Mouse (Mus musculus) midbrain, embryonic 12.5 days (tissue): ENCODE results near the gene Itch. TPM values are rescaled to one million over a fixed set of nuclear protein-coding genes. Genes with fewer than 3 reads are reported as not detected.
"Not testable (repeated sequence)": the region's sequence is repeated elsewhere in the genome, so short reads cannot be mapped to it uniquely, and the experiment has no call there.

Source experiments
- ATAC-seq: fragments of 200-750 bp; cut with Nextera tagmentation; 2 replicates; pipeline ENCODE4 v1.8.0; 2017; ENCODE audit warnings: low read depth, moderate TSS enrichment, moderate library complexity; ENCODE audit not compliant: low FRiP score
- H3K27ac ChIP-seq: fragments of 300-500 bp; sonication (generic); replicated peaks from 2 replicates; pipeline ENCODE4 v1.5.1; 2016; ENCODE audit warnings: mild to moderate bottlenecking
- H3K27me3 ChIP-seq: fragments of 300-500 bp; sonication (generic); 2 replicates; pipeline ENCODE4 v1.6.1; 2016; ENCODE audit warnings: mild to moderate bottlenecking
- H3K36me3 ChIP-seq: fragments of 300-500 bp; sonication (generic); 2 replicates; pipeline ENCODE4 v1.6.1; 2016
- H3K4me1 ChIP-seq: fragments of 300-500 bp; sonication (generic); 2 replicates; pipeline ENCODE4 v1.6.1; 2016
- H3K4me2 ChIP-seq: fragments of 300-500 bp; sonication (generic); replicated peaks from 2 replicates; pipeline ENCODE4 v1.6.1; 2016; ENCODE audit warnings: mild to moderate bottlenecking, moderate library complexity
- H3K4me3 ChIP-seq: fragments of 300-500 bp; sonication (generic); 2 replicates; pipeline ENCODE4 v1.5.1; 2016; ENCODE audit warnings: mild to moderate bottlenecking
- H3K9ac ChIP-seq: fragments of 300-500 bp; sonication (generic); replicated peaks from 2 replicates; pipeline ENCODE4 v1.6.1; 2016; ENCODE audit warnings: mild to moderate bottlenecking, moderate library complexity
- H3K9me3 ChIP-seq: fragments of 300-500 bp; sonication (generic); 2 replicates; pipeline ENCODE4 v1.6.1; 2016; ENCODE audit warnings: mild to moderate bottlenecking
- WGBS: fragments of 180-500 bp; shearing (Covaris S2); methylation state at CpG from one replicate; pipeline ENCODE4 v1.1.7; 2016; 5-methylcytosine and 5-hydroxymethylcytosine counted together
- polyA plus RNA-seq: library from polyadenylated mRNA; unstranded; fragments of >200 nt; fragmentation: Nextera tagmentation; extraction: Ambion mirVana; gene quantifications from 2 replicates; pipeline ENCODE4 v1.2.1, GENCODE M21; 2016

The Itch gene
- polyA plus RNA-seq, 1 experiment from 2014 or later = 66.2 TPM

- Histone ChIP-seq H3K4me1 (no peaks in the 10 kb centered on the region; the same call in 1 of the 2 replicates), H3K4me2 (no peak overlapping the region), H3K27me3 (no peaks in the 10 kb centered on the region), H3K36me3 (no peaks in the 10 kb centered on the region), H3K9ac (no peak overlapping the region), H3K4me3 (no peak overlapping the region), H3K9me3 (no peaks in the 10 kb centered on the region), H3K27ac (no peak overlapping the region)
- WGBS = 67% methylated on average over 6 of the region's 6 CpGs
- ATAC-seq = no peak
Measured at GRCm38 (mm10) chr2:155101761-155102181, 31.5 kb upstream of the Itch start.

- no peaks in the 10 kb centered on the region for H3K36me3 ChIP-seq
- peak; percentile 77 for ATAC-seq
- no peak overlapping the region for H3K4me2 ChIP-seq
- H3K9ac ChIP-seq = no peak overlapping the region
- 47% methylated on average over 6 of the region's 6 CpGs for WGBS
- H3K4me1 ChIP-seq = no peaks in the 10 kb centered on the region; the same call in 1 of the 2 replicates
- H3K9me3 ChIP-seq = no peaks in the 10 kb centered on the region
- peak overlapping the region; percentile 56; the same call in 1 of the 2 replicates for H3K27ac ChIP-seq
- no peak overlapping the region for H3K4me3 ChIP-seq
- no peaks in the 10 kb centered on the region for H3K27me3 ChIP-seq
Measured at GRCm38 (mm10) chr2:155103607-155104006, 29.7 kb upstream of the Itch start.

GRCm38 (mm10) chr2:155107276-155107675 is 26.0 kb upstream of the Itch start:
- not testable (repeated sequence) for H3K4me3 ChIP-seq, H3K27ac ChIP-seq, H3K9me3 ChIP-seq, ATAC-seq, H3K4me2 ChIP-seq, H3K36me3 ChIP-seq, H3K4me1 ChIP-seq, H3K27me3 ChIP-seq, H3K9ac ChIP-seq
- 84% methylated on average over 9 of the region's 9 CpGs for WGBS

- H3K4me3 ChIP-seq = no peak overlapping the region
- no peak overlapping the region for H3K27ac ChIP-seq
- no peak overlapping the region for H3K4me2 ChIP-seq
- peaks cover 4% of the 10 kb centered on the region; the same call in 1 of the 2 replicates for H3K9me3 ChIP-seq
- no peaks in the 10 kb centered on the region for H3K36me3 ChIP-seq
- WGBS = 72% methylated on average over 7 of the region's 7 CpGs
- no peak for ATAC-seq
- no peak overlapping the region for H3K9ac ChIP-seq
- no peaks in the 10 kb centered on the region for H3K27me3 ChIP-seq
- no peaks in the 10 kb centered on the region for H3K4me1 ChIP-seq
Measured at GRCm38 (mm10) chr2:155115216-155115830, 18.0 kb upstream of the Itch start.

GRCm38 (mm10) chr2:155133977-155134860 is 910 bp downstream of the Itch start:
- peak overlapping the region; percentile 85 for H3K27ac ChIP-seq
- no peaks in the 10 kb centered on the region for H3K27me3 ChIP-seq
- under 1% methylated on average over 14 of the region's 18 CpGs for WGBS
- no peaks in the 10 kb centered on the region for H3K9me3 ChIP-seq
- peak; percentile 75 for ATAC-seq
- H3K4me3 ChIP-seq = peak overlapping the region; percentile 91
- H3K9ac ChIP-seq = peak overlapping the region; percentile 96
- peaks cover 25% of the 10 kb centered on the region for H3K4me1 ChIP-seq
- H3K36me3 ChIP-seq = peaks cover 14% of the 10 kb centered on the region
- peak overlapping the region; percentile 74 for H3K4me2 ChIP-seq

GRCm38 (mm10) chr2:155135092-155135491 is 1.8 kb downstream of the Itch start:
- no peaks in the 10 kb centered on the region for H3K9me3 ChIP-seq
- no peak overlapping the region for H3K27ac ChIP-seq
- H3K36me3 ChIP-seq = peaks cover 19% of the 10 kb centered on the region
- WGBS = 74% methylated on average over 4 of the region's 4 CpGs
- no peak for ATAC-seq
- peak overlapping the region; percentile 74 for H3K4me2 ChIP-seq
- no peak overlapping the region for H3K9ac ChIP-seq
- peaks cover 25% of the 10 kb centered on the region for H3K4me1 ChIP-seq
- 0 out of 2 replicates have a peak overlapping the region, but pooled peaks have one; percentile 13 for H3K4me3 ChIP-seq
- no peaks in the 10 kb centered on the region for H3K27me3 ChIP-seq

- peaks cover 23% of the 10 kb centered on the region for H3K36me3 ChIP-seq
- H3K27ac ChIP-seq = no peak overlapping the region
- H3K27me3 ChIP-seq = no peaks in the 10 kb centered on the region
- H3K4me2 ChIP-seq = peak overlapping the region; percentile 74; the same call in 1 of the 2 replicates
- no peak for ATAC-seq
- WGBS = 78% methylated on average over 1 of the region's 1 CpGs
- no peak overlapping the region for H3K4me3 ChIP-seq
- no peaks in the 10 kb centered on the region for H3K9me3 ChIP-seq
- H3K9ac ChIP-seq = no peak overlapping the region
- H3K4me1 ChIP-seq = peaks cover 25% of the 10 kb centered on the region
Measured at GRCm38 (mm10) chr2:155135534-155135933, 2.2 kb downstream of the Itch start.

GRCm38 (mm10) chr2:155140986-155141385 is 7.7 kb downstream of the Itch start:
- H3K4me1 ChIP-seq = peaks cover 8% of the 10 kb centered on the region
- no peak overlapping the region for H3K9ac ChIP-seq
- H3K4me3 ChIP-seq = no peak overlapping the region
- peaks cover 8% of the 10 kb centered on the region; the same call in 1 of the 2 replicates for H3K9me3 ChIP-seq
- 94% methylated on average over 5 of the region's 5 CpGs for WGBS
- peaks cover 75% of the 10 kb centered on the region for H3K36me3 ChIP-seq
- no peak overlapping the region for H3K4me2 ChIP-seq
- no peak for ATAC-seq
- no peaks in the 10 kb centered on the region for H3K27me3 ChIP-seq
- H3K27ac ChIP-seq = no peak overlapping the region

- Histone ChIP-seq H3K27me3 (no peaks in the 10 kb centered on the region), H3K36me3 (peaks cover 85% of the 10 kb centered on the region)
- ATAC-seq = no peak
Measured at GRCm38 (mm10) chr2:155142025-155142555, 8.8 kb downstream of the Itch start.

GRCm38 (mm10) chr2:155149296-155149695 is 16.0 kb downstream of the Itch start:
- H3K4me1 ChIP-seq, H3K4me3 ChIP-seq, H3K4me2 ChIP-seq, H3K9ac ChIP-seq, H3K27me3 ChIP-seq, ATAC-seq, H3K27ac ChIP-seq: not testable (repeated sequence)
- Histone ChIP-seq H3K9me3 (peaks cover 16% of the 10 kb centered on the region; the same call in 1 of the 2 replicates), H3K36me3 (peaks cover 48% of the 10 kb centered on the region)

More at GRCm38 (mm10) chr2:155142025-155142555, 8.8 kb downstream of the Itch start:
- H3K9ac ChIP-seq = no peak overlapping the region
- H3K9me3 ChIP-seq = peaks cover 13% of the 10 kb centered on the region; the same call in 1 of the 2 replicates
- H3K27ac ChIP-seq = no peak overlapping the region
- no peak overlapping the region for H3K4me2 ChIP-seq
- H3K4me1 ChIP-seq = no peaks in the 10 kb centered on the region
- no peak overlapping the region for H3K4me3 ChIP-seq

GRCm38 (mm10) chr2:155207419-155207818 is 74.1 kb downstream of the Itch start:
- no peaks in the 10 kb centered on the region for H3K27me3 ChIP-seq
- no peaks in the 10 kb centered on the region for H3K9me3 ChIP-seq
- 78% methylated on average over 2 of the region's 2 CpGs for WGBS
- H3K4me1 ChIP-seq = no peaks in the 10 kb centered on the region
- no peak overlapping the region for H3K4me3 ChIP-seq
- ATAC-seq = no peak
- no peak overlapping the region for H3K4me2 ChIP-seq
- H3K36me3 ChIP-seq = peaks cover 73% of the 10 kb centered on the region
- no peak overlapping the region for H3K27ac ChIP-seq
- no peak overlapping the region for H3K9ac ChIP-seq

- Histone ChIP-seq H3K27ac (no peak overlapping the region), H3K4me2 (no peak overlapping the region), H3K9ac (no peak overlapping the region), H3K27me3 (no peaks in the 10 kb centered on the region), H3K9me3 (no peaks in the 10 kb centered on the region), H3K4me3 (no peak overlapping the region), H3K36me3 (peaks cover 81% of the 10 kb centered on the region), H3K4me1 (no peaks in the 10 kb centered on the region)
- 85% methylated on average over 2 of the region's 2 CpGs for WGBS
- ATAC-seq = no peak
Measured at GRCm38 (mm10) chr2:155223145-155223544, 89.8 kb downstream of the Itch start.
